Mouse (Mus musculus): Measurements from ENCODE around the gene Cfap299.

The Cfap299 gene

GRCm38 (mm10) chr5:98380360-98380759 is 51.3 kb downstream of the Cfap299 start:
- no peak for DNase-seq (ENCODE audit: low read depth)

DNA sequence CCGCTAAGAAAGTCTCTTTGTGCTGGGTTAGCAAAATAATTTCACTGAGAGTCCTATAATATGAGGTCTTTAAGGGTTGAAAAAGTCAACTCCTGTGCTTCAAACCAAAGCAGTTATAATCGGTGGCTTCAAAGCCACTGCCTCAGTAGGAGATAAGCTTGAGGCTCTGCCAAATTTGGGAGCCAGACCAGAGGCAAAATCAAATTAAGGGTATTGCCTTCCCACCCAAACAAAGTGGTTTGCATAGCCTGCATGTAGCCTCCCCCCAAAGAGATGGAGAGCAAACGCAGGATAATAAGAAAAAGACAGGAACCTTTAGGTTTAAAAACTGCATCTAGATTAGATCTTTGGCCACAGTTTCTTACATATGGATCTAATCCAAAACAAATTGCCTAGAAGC is 58.0 kb downstream of the Cfap299 start:
- no peak for DNase-seq (ENCODE audit: low read depth)

DNA sequence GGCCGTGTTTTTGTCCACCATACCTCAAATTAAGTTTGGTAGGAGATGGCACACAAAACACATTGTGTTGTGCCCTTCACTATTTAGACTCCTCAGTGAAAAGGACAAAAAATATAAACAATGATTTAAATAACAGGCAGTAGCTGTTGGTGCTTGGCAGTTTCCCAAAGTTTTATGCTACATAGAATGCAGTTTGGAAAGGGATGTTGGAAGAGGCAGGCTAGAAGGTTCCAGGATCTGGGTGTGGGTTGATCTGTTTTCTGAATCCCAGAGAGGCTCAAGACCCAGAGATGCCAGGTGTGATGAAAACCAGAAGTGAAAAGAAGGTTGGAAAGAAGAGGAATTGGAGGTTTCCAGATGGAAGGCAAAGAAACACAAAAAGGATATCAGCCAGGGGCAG is 73.1 kb downstream of the Cfap299 start:
- DNase-seq (ENCODE audit: low read depth) = no peak

DNA sequence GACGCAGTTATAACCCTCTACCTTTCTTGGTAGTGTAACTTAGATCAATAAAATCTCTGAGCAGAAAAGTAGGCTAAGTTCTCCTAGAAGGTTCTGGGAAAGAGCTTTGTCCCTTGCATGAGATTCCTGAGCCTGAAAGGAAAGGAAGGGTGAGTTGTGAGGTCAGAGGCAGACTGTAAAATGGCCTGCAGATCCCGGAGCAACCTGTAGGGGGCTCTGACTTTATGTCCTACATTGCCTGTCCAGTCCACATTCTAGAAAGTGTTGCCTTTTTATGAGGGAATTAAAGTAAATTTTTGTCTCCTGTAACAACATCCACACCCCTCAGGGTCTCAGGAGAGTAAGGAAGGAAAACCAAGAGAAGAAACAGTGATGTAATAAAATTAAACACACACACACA is 81.0 kb downstream of the Cfap299 start:
- DNase-seq (ENCODE audit: low read depth) = no peak

- DNase-seq (ENCODE audit: low read depth) = no peak
Observed at GRCm38 (mm10) chr5:98416385-98417145, 87.5 kb downstream of the Cfap299 start.

- DNase-seq (ENCODE audit: low read depth) = no peak
Observed at GRCm38 (mm10) chr5:98424965-98425364, 95.9 kb downstream of the Cfap299 start.

GRCm38 (mm10) chr5:98426112-98426511 is 97.0 kb downstream of the Cfap299 start:
- DNase-seq (ENCODE audit: low read depth) = no peak

- no peak for DNase-seq (ENCODE audit: low read depth)
Observed at GRCm38 (mm10) chr5:98430060-98430459, 101.0 kb downstream of the Cfap299 start.

- no peak for DNase-seq (ENCODE audit: low read depth)
Observed at GRCm38 (mm10) chr5:98438686-98439085, 109.6 kb downstream of the Cfap299 start.

DNA sequence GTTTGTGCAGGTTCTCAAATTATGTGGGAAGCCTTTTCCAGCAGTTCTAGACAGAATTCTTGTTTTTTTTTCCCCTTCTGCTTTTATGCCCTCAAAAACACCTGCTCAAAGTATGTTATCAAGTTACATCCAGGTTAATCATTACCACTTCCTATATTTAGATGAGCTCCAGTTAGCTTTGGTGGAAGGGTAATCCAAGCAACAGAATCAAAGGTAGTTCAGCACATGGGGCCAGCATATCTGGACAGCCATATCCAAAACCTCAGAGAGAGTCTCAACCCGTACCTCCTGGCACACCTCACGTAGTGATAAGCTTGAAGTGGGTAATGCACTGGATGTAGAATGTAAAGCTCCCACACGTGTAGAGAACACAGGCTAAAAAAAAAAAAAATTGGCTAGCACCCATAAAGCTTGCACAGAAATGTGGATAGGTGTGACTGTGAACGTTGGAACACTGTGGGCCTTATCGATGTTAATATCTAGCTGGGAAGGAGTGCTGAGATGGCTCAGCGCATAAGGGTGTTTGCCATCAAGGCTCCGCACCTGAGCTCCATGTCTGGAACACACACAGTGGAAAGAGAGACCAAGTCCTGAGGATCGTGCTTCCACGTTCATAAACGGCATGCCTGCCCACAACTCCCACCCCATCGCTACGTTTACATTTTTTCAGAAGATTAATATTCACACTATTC is 117.8 kb downstream of the Cfap299 start:
- DNase-seq (ENCODE audit: low read depth) = no peak

- DNase-seq (ENCODE audit: low read depth) = no peak
Observed at GRCm38 (mm10) chr5:98449873-98450272, 120.8 kb downstream of the Cfap299 start.

GRCm38 (mm10) chr5:98466882-98467535 is 137.9 kb downstream of the Cfap299 start:
- DNase-seq (ENCODE audit: low read depth) = no peak

DNA sequence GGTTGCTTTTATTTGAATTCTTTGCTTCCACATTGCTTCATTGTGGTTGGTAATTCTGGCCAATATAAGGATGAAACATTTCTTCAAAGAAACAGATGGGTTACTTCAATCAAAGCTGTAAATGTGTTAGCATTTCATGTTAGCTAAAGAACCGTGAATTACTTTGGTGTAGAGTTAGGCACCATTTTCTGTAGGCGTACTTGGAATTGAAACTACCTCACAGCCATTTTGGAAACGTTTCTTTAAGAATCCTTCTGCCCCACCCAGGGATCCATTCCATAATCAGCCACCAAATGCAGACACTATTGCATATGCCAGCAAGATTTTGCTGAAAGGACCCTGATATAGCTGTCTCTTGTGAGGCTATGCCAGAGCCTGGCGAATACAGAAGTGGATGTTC is 140.9 kb downstream of the Cfap299 start:
- no peak for DNase-seq (ENCODE audit: low read depth)

- no peak for DNase-seq (ENCODE audit: low read depth)
Observed at GRCm38 (mm10) chr5:98476539-98476938, 147.4 kb downstream of the Cfap299 start.

- no peak for DNase-seq (ENCODE audit: low read depth)
Observed at GRCm38 (mm10) chr5:98477261-98477660, 148.2 kb downstream of the Cfap299 start.

GRCm38 (mm10) chr5:98483507-98483906 is 154.4 kb downstream of the Cfap299 start:
- DNase-seq (ENCODE audit: low read depth) = no peak

GRCm38 (mm10) chr5:98485189-98485588 is 156.1 kb downstream of the Cfap299 start:
- no peak for DNase-seq (ENCODE audit: low read depth)

DNA sequence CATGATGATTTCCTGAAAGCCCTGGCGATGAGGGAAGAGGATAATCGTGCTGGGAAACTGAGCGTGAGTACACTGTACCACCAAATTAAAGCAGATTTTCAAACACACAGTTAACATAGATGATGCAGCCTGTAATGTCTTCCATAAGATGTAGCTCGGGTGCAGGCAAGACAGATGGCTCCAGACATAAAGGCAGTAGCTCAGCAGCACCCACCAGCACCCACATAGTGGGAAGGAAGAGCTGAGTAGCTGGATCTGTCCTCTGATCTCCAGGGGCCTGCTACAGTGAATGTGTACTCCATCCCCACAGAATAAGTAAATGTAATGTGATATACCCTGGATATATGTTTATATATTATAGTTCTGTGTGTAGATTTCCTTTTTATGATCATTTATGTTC is 169.2 kb downstream of the Cfap299 start:
- DNase-seq (ENCODE audit: low read depth) = no peak

DNA sequence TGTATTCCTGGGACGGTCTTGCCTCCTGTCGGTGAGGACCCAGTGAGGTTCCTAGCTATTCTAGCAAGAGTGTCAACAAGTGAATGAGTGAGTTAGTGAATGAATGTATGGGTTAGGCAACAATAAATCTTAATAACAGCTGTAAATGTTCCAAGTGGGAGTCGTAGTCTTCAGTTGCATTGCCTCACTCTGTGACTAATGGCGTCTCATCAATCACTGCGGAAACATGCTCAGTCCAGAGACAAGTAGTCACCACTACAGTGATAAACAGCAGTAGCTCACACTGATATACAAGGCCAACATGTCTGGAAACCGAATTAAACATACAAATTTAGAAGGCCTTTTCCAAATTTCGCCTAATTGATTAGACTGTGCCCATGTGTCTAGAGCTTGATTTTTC is 187.1 kb downstream of the Cfap299 start:
- no peak for DNase-seq (ENCODE audit: low read depth)

GRCm38 (mm10) chr5:98520118-98520517 is 191.0 kb downstream of the Cfap299 start:
- no peak for DNase-seq (ENCODE audit: low read depth)

GRCm38 (mm10) chr5:98522270-98522977 is 193.3 kb downstream of the Cfap299 start:
- DNase-seq (ENCODE audit: low read depth) = no peak

DNA sequence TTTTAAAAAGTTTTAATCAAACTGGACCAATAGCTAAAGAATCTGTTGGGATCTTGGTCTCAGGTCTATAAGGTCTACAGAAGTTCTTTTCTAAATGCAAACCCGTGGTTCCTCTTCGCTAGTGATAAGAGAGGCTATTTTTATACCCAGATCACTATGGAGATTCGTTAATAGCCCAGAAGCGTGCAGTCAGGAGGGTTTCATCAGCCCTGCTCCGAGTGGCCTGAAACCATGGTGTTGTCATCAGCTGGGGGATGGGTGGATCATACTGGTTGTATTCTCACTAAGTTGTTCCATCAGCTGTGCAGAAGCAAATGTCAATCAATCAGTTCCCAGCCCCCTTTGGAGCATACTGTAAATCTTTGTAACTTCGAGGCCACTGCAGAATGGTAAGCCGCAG is 193.9 kb downstream of the Cfap299 start:
- no peak for DNase-seq (ENCODE audit: low read depth)

- no peak for DNase-seq (ENCODE audit: low read depth)
Observed at GRCm38 (mm10) chr5:98523783-98524182, 194.7 kb downstream of the Cfap299 start.

All from induced T-regulatory cell, adult 2 months (primary cell).